Mouse (Mus musculus) small intestine, adult 2 months (tissue): Measurements from ENCODE around the gene Olfm1.

Experiments
- CTCF ChIP-seq: fragments of 200-500 bp; IDR thresholded peaks from 2 replicates; pipeline ENCODE4 v1.5.1; 2012; ENCODE audit warnings: low read depth, mild to moderate bottlenecking, control low read depth, inconsistent platforms, low read length, moderate library complexity, mixed read lengths; ENCODE audit not compliant: insufficient replicate concordance, insufficient read length; ENCODE audit errors: extremely low read depth
- POLR2A ChIP-seq: fragments of 200-500 bp; IDR thresholded peaks from 2 replicates; pipeline ENCODE4 v1.6.1; 2012; ENCODE audit warnings: low read depth, mild to moderate bottlenecking, control low read depth, inconsistent platforms, low read length, moderate library complexity

- no peak for TF ChIP-seq POLR2A
- TF ChIP-seq CTCF: no peak
Measured at GRCm38 (mm10) chr2:28149688-28150087, 43.1 kb upstream of the Olfm1 start.
